Mouse (Mus musculus) E14TG2a.4 (cell line): ENCODE results near the gene Yipf1.

Experiments used
- CTCF ChIP-seq: conservative IDR thresholded peaks from 2 replicates; pipeline ENCODE4 v1.5.1; 2014; ENCODE audit warnings: low read length
- NANOG ChIP-seq: IDR thresholded peaks from 2 replicates; pipeline ENCODE4 v1.6.1; 2014; ENCODE audit warnings: borderline replicate concordance, low read length, mixed read lengths
- POU5F1 ChIP-seq: IDR thresholded peaks from 2 replicates; pipeline ENCODE4 v1.6.1; 2014; ENCODE audit warnings: low read length, borderline replicate concordance

DNA sequence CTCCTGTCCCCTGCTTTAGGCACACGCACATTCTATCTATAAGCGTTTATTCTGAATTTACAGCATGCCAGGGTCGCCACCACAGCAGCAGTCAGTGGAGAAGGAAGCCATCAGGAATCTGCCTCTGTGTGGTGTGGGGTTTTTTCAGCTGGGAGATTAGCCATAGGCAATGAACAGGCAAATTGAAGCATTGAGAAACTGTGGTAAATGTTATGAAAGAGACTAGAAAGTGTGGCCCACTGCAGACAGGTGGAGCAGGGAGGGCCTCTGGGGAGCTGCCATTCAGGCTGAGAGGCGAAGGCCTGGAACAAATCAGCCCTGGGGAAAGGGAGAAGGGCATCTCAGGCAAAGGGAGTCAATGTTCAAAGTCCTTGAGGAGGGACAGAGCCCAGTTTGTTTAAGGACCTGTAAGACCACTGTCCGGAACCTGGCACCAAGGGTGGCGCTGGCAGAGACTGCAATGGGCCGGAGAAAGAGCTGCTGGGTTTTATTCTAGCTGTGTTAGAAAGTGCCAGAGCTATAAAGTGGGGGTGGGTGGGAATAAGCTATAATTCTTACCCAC, 14.3 kb upstream of the Yipf1 start:
- TF ChIP-seq CTCF (no peak), NANOG (no peak), POU5F1 (no peak)
